Mouse (Mus musculus) lung, embryonic 15.5 days (tissue): ENCODE measurements around the gene Ccdc6. TPM values are rescaled to one million over a fixed set of nuclear protein-coding genes. Genes with fewer than 3 reads are reported as not detected.
A peak's percentile ranks its signal among the peaks of the same experiment; 100 is the strongest.

ENCODE experiments used
- ATAC-seq: fragments of 200-750 bp; cut with Nextera tagmentation; 2 replicates; pipeline ENCODE4 v1.8.0; 2017; ENCODE audit warnings: moderate number of reproducible peaks, borderline replicate concordance; ENCODE audit not compliant: low FRiP score, low TSS enrichment; ENCODE audit errors: extremely low read depth
- H3K27ac ChIP-seq: fragments of 300-500 bp; sonication (generic); 2 replicates; pipeline ENCODE4 v1.5.1; 2015; ENCODE audit warnings: moderate library complexity, mild to moderate bottlenecking, inconsistent platforms
- H3K27me3 ChIP-seq: fragments of 300-500 bp; sonication (generic); 2 replicates; pipeline ENCODE4 v1.6.1; 2015; ENCODE audit warnings: inconsistent platforms
- H3K36me3 ChIP-seq: fragments of 300-500 bp; sonication (generic); 2 replicates; pipeline ENCODE4 v1.6.1; 2015; ENCODE audit warnings: inconsistent platforms
- H3K4me1 ChIP-seq: fragments of 300-500 bp; sonication (generic); 2 replicates; pipeline ENCODE4 v1.6.1; 2015; ENCODE audit warnings: inconsistent platforms
- H3K4me2 ChIP-seq: fragments of 300-500 bp; sonication (generic); 2 replicates; pipeline ENCODE4 v1.6.1; 2015; ENCODE audit warnings: inconsistent platforms, mild to moderate bottlenecking, moderate library complexity
- H3K4me3 ChIP-seq: fragments of 300-500 bp; sonication (generic); 2 replicates; pipeline ENCODE4 v1.5.1; 2015; ENCODE audit warnings: mild to moderate bottlenecking, inconsistent platforms
- H3K9ac ChIP-seq: fragments of 300-500 bp; sonication (generic); 2 replicates; pipeline ENCODE4 v1.6.1; 2015; ENCODE audit warnings: inconsistent platforms
- H3K9me3 ChIP-seq: fragments of 300-500 bp; sonication (generic); 2 replicates; pipeline ENCODE4 v1.6.1; 2016; ENCODE audit warnings: inconsistent platforms
- WGBS: fragments of 180-500 bp; shearing (Covaris S2); methylation state at CpG from one replicate; pipeline ENCODE4 v1.1.7; 2015; 5-methylcytosine and 5-hydroxymethylcytosine counted together
- polyA plus RNA-seq: library from polyadenylated mRNA; unstranded; fragments of >200 nt; fragmentation: Nextera tagmentation; extraction: Ambion mirVana; gene quantifications from 2 replicates; pipeline ENCODE4 v1.2.1, GENCODE M21; 2015

The Ccdc6 gene
- polyA plus RNA-seq, 1 experiment from 2014 or later, result 15.0 TPM

GRCm38 (mm10) chr10:70095506-70096270 is 1.2 kb upstream of the Ccdc6 start:
- Histone ChIP-seq H3K4me3 (peak overlapping the region; percentile 80), H3K9ac (no peak overlapping the region), H3K36me3 (no peaks in the 10 kb centered on the region; the same call in 1 of the 2 replicates), H3K4me1 (peaks cover 34% of the 10 kb centered on the region), H3K27ac (peak overlapping the region; percentile 89), H3K27me3 (no peaks in the 10 kb centered on the region), H3K4me2 (peak overlapping the region; percentile 92), H3K9me3 (no peaks in the 10 kb centered on the region)
- WGBS, result 18% methylated on average over 13 of the region's 13 CpGs
- no peak for ATAC-seq

- Histone ChIP-seq H3K9me3 (no peaks in the 10 kb centered on the region), H3K4me2 (peak overlapping the region; percentile 92), H3K36me3 (peaks cover 6% of the 10 kb centered on the region; the same call in 1 of the 2 replicates), H3K4me3 (peak overlapping the region; percentile 80), H3K9ac (peak overlapping the region; percentile 69), H3K4me1 (peaks cover 34% of the 10 kb centered on the region), H3K27me3 (no peaks in the 10 kb centered on the region), H3K27ac (peak overlapping the region; percentile 89)
- WGBS, result under 1% methylated on average over 54 of the region's 58 CpGs
- peak; percentile 40 for ATAC-seq
Observed at GRCm38 (mm10) chr10:70097291-70097901, 475 bp downstream of the Ccdc6 start.

GRCm38 (mm10) chr10:70097911-70098569 is 1.1 kb downstream of the Ccdc6 start:
- no peaks in the 10 kb centered on the region for H3K27me3 ChIP-seq
- H3K4me2 ChIP-seq, result peak overlapping the region; percentile 92
- peaks cover 6% of the 10 kb centered on the region; the same call in 1 of the 2 replicates for H3K36me3 ChIP-seq
- H3K9ac ChIP-seq, result peak overlapping the region; percentile 69
- H3K4me1 ChIP-seq, result peaks cover 34% of the 10 kb centered on the region
- H3K4me3 ChIP-seq, result peak overlapping the region; percentile 80
- H3K9me3 ChIP-seq, result no peaks in the 10 kb centered on the region
- under 1% methylated on average over 29 of the region's 29 CpGs for WGBS
- ATAC-seq, result peak; percentile 65
- peak overlapping the region; percentile 89 for H3K27ac ChIP-seq

- no peak for ATAC-seq
- Histone ChIP-seq H3K27me3 (no peaks in the 10 kb centered on the region), H3K4me3 (peak overlapping the region; percentile 80), H3K9ac (peak overlapping the region; percentile 69), H3K36me3 (peaks cover 6% of the 10 kb centered on the region; the same call in 1 of the 2 replicates), H3K9me3 (no peaks in the 10 kb centered on the region), H3K27ac (peak overlapping the region; percentile 89; the same call in 1 of the 2 replicates), H3K4me1 (peaks cover 34% of the 10 kb centered on the region), H3K4me2 (peak overlapping the region; percentile 92)
- 7% methylated on average over 6 of the region's 6 CpGs for WGBS
Observed at GRCm38 (mm10) chr10:70098626-70099025, 1.7 kb downstream of the Ccdc6 start.

- ATAC-seq, result no peak
- Histone ChIP-seq H3K4me2 (peak overlapping the region; percentile 92), H3K9ac (no peak overlapping the region; the same call in 1 of the 2 replicates), H3K36me3 (peaks cover 6% of the 10 kb centered on the region; the same call in 1 of the 2 replicates), H3K27ac (no peak overlapping the region), H3K27me3 (no peaks in the 10 kb centered on the region), H3K4me3 (peak overlapping the region; percentile 80), H3K9me3 (no peaks in the 10 kb centered on the region), H3K4me1 (peaks cover 34% of the 10 kb centered on the region)
- WGBS, result 19% methylated on average over 8 of the region's 8 CpGs
Observed at GRCm38 (mm10) chr10:70099052-70099451, 2.1 kb downstream of the Ccdc6 start.

- H3K27me3 ChIP-seq, result no peaks in the 10 kb centered on the region
- H3K9me3 ChIP-seq, result no peaks in the 10 kb centered on the region
- no peak overlapping the region for H3K27ac ChIP-seq
- peaks cover 6% of the 10 kb centered on the region; the same call in 1 of the 2 replicates for H3K36me3 ChIP-seq
- no peak for ATAC-seq
- WGBS, result 94% methylated on average over 4 of the region's 4 CpGs
- H3K9ac ChIP-seq, result no peak overlapping the region
- H3K4me2 ChIP-seq, result no peak overlapping the region
- no peak overlapping the region for H3K4me3 ChIP-seq
- peaks cover 19% of the 10 kb centered on the region for H3K4me1 ChIP-seq
Observed at GRCm38 (mm10) chr10:70102086-70102485, 5.2 kb downstream of the Ccdc6 start.

GRCm38 (mm10) chr10:70108016-70108415 is 11.1 kb downstream of the Ccdc6 start:
- 54% methylated on average over 12 of the region's 13 CpGs for WGBS
- ATAC-seq, result no peak

GRCm38 (mm10) chr10:70109974-70110373 is 13.1 kb downstream of the Ccdc6 start:
- H3K9ac ChIP-seq, result no peak overlapping the region
- peak; percentile 51; the same call in 1 of the 2 replicates for ATAC-seq
- 0 out of 2 replicates have a peak, but pooled peaks cover 6% of the 10 kb centered on the region for H3K4me1 ChIP-seq
- H3K9me3 ChIP-seq, result no peaks in the 10 kb centered on the region
- no peak overlapping the region for H3K4me3 ChIP-seq
- H3K36me3 ChIP-seq, result no peaks in the 10 kb centered on the region
- H3K27me3 ChIP-seq, result no peaks in the 10 kb centered on the region
- H3K27ac ChIP-seq, result no peak overlapping the region
- WGBS, result 54% methylated on average over 5 of the region's 5 CpGs
- H3K4me2 ChIP-seq, result no peak overlapping the region

More at GRCm38 (mm10) chr10:70108016-70108415, 11.1 kb downstream of the Ccdc6 start:
- no peak overlapping the region for H3K27ac ChIP-seq
- no peak overlapping the region for H3K9ac ChIP-seq
- H3K4me1 ChIP-seq, result 0 out of 2 replicates have a peak, but pooled peaks cover 6% of the 10 kb centered on the region
- H3K27me3 ChIP-seq, result no peaks in the 10 kb centered on the region
- no peaks in the 10 kb centered on the region for H3K36me3 ChIP-seq
- no peak overlapping the region for H3K4me2 ChIP-seq
- H3K9me3 ChIP-seq, result no peaks in the 10 kb centered on the region
- H3K4me3 ChIP-seq, result no peak overlapping the region

- H3K27me3 ChIP-seq, result no peaks in the 10 kb centered on the region
- ATAC-seq, result no peak
- WGBS, result 88% methylated on average over 7 of the region's 7 CpGs
Observed at GRCm38 (mm10) chr10:70110815-70111214, 13.9 kb downstream of the Ccdc6 start.

GRCm38 (mm10) chr10:70111643-70112042 is 14.7 kb downstream of the Ccdc6 start:
- WGBS, result 89% methylated on average over 6 of the region's 6 CpGs
- ATAC-seq, result no peak
- no peaks in the 10 kb centered on the region for H3K36me3 ChIP-seq
- H3K4me2 ChIP-seq, result no peak overlapping the region
- H3K4me1 ChIP-seq, result 0 out of 2 replicates have a peak, but pooled peaks cover 6% of the 10 kb centered on the region
- H3K9ac ChIP-seq, result no peak overlapping the region
- no peaks in the 10 kb centered on the region for H3K27me3 ChIP-seq
- no peak overlapping the region for H3K27ac ChIP-seq
- no peaks in the 10 kb centered on the region for H3K9me3 ChIP-seq
- no peak overlapping the region for H3K4me3 ChIP-seq

More at GRCm38 (mm10) chr10:70110815-70111214, 13.9 kb downstream of the Ccdc6 start:
- H3K9ac ChIP-seq, result no peak overlapping the region
- no peak overlapping the region for H3K4me3 ChIP-seq
- H3K4me2 ChIP-seq, result no peak overlapping the region
- no peak overlapping the region for H3K27ac ChIP-seq
- 0 out of 2 replicates have a peak, but pooled peaks cover 6% of the 10 kb centered on the region for H3K4me1 ChIP-seq
- H3K9me3 ChIP-seq, result no peaks in the 10 kb centered on the region
- H3K36me3 ChIP-seq, result no peaks in the 10 kb centered on the region

- no peaks in the 10 kb centered on the region for H3K9me3 ChIP-seq
- no peaks in the 10 kb centered on the region for H3K27me3 ChIP-seq
- no peak overlapping the region for H3K4me3 ChIP-seq
- H3K9ac ChIP-seq, result no peak overlapping the region
- no peaks in the 10 kb centered on the region for H3K36me3 ChIP-seq
- ATAC-seq, result no peak
- H3K4me2 ChIP-seq, result no peak overlapping the region
- H3K27ac ChIP-seq, result no peak overlapping the region
- peaks cover 13% of the 10 kb centered on the region for H3K4me1 ChIP-seq
- 83% methylated on average over 8 of the region's 8 CpGs for WGBS
Observed at GRCm38 (mm10) chr10:70114048-70114635, 17.2 kb downstream of the Ccdc6 start.
